In the genomic region with DNA sequence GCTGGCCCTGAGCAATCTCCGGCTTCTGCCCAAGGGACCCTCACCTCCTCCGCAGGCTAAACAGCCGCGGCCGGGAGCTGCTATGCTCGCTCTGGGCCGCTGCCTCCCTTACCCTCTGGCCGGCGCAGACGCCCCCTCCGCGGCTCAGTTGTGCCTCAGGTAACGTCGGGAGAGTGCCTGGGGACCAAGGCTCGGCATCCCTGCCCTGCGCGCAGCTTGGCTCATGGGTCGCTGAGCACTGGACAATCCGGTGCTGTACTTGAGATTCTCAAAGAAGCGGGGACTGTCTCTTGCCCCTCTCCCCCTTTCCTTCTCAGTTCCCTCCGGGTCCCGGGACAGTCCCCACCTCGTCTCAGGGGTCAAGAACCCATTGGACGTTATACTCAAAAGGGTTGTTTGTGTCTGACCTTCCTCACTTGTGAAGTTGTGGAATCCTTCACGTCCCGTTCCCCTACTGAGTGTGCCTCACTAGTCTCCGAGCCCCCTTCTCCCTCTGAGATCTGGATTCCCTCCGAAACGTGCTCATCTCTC, we compare ENCODE assay signal across 7 mouse cellular contexts. TPM values are rescaled to one million over a fixed set of nuclear protein-coding genes. Genes with fewer than 3 reads are reported as not detected.
DNase-seq lines count a peak whose midpoint lies in the region; ATAC-seq and TF ChIP-seq lines count a peak whose summit lies in the region.

No protein-coding gene starts in this region.

- TF ChIP-seq EP300 in lung, postnatal 0 days (IDR thresholded peaks at IDR 0.05): no peak

- no peak for DNase-seq in lung, postnatal 0 days (ENCODE audit: low spot score)
- no peak for DNase-seq in lung, adult 18-20 months
- no peak for DNase-seq in limb, embryonic 11.5 days (ENCODE audit: low spot score)
- no peak for DNase-seq in left cerebral cortex, postnatal 14 days (ENCODE audit: low spot score in 2 of 2)
- no peak for DNase-seq in cerebellum, adult 18-20 months

- no peaks in the 10 kb centered on the region for H3K9me3 ChIP-seq in lung, postnatal 0 days (ENCODE audit: low read length)
- H3K9me3 ChIP-seq in limb, embryonic 11.5 days (ENCODE audit: control insufficient read depth, low read length): no peaks in the 10 kb centered on the region

- no peak for TF ChIP-seq POLR2A in small intestine, adult 2 months (IDR thresholded peaks at IDR 0.05; ENCODE audit: low read depth, low read length)

- H3K9ac ChIP-seq in lung, postnatal 0 days (replicated peaks; ENCODE audit: low read depth): peak overlapping the region; percentile 65
- peak overlapping the region; percentile 81 for H3K9ac ChIP-seq in limb, embryonic 11.5 days (ENCODE audit: low read length)

- peak overlapping the region; percentile 85 for H3K27ac ChIP-seq in lung, postnatal 0 days (ENCODE audit: low read length)
- H3K27ac ChIP-seq in limb, embryonic 11.5 days (replicated peaks; ENCODE audit: low read depth, low read length): peak overlapping the region; percentile 80
- peak overlapping the region; percentile 77 for H3K27ac ChIP-seq in small intestine, adult 2 months (ENCODE audit: insufficient read depth, low read depth, low read length)

- H3K4me3 ChIP-seq in lung, postnatal 0 days (ENCODE audit: low read depth, low read length): peak overlapping the region; percentile 73
- peak overlapping the region; percentile 76 for H3K4me3 ChIP-seq in limb, embryonic 11.5 days (ENCODE audit: low read depth, low read length)
- peak overlapping the region; percentile 98 for H3K4me3 ChIP-seq in small intestine, adult 2 months (ENCODE audit: low read depth, low read length)

- TF ChIP-seq CTCF in lung, postnatal 0 days (IDR thresholded peaks at IDR 0.05): no peak
- no peak for TF ChIP-seq CTCF in small intestine, adult 2 months (IDR thresholded peaks at IDR 0.05; ENCODE audit: extremely low read depth, insufficient read length, insufficient replicate concordance, low read depth, low read length)

- under 1% methylated on average over 23 of the region's 29 CpGs for WGBS in lung, postnatal 0 days
- WGBS in limb, embryonic 11.5 days: under 1% methylated on average over 29 of the region's 29 CpGs
- WGBS in small intestine, adult 2 months: under 1% methylated on average over 29 of the region's 29 CpGs

- no peaks in the 10 kb centered on the region for H3K4me1 ChIP-seq in lung, postnatal 0 days (ENCODE audit: insufficient read depth, low read depth, low read length)
- no peaks in the 10 kb centered on the region for H3K4me1 ChIP-seq in limb, embryonic 11.5 days (ENCODE audit: control insufficient read depth, insufficient read depth, low read length)
- H3K4me1 ChIP-seq in small intestine, adult 2 months (ENCODE audit: control insufficient read depth, insufficient read depth, insufficient read length, low read length): peaks cover 6% of the 10 kb centered on the region; the same call in 1 of the 2 replicates

- intact Hi-C loops in left cerebral cortex, postnatal 14 days (cut with DNase I): loop anchor here (5.0 kb wide), 1 partner anchor 266 kb away; no protein-coding TSS in a partner anchor

- ATAC-seq in lung, postnatal 0 days: no peak
- peak; percentile 26 for ATAC-seq in erythroid progenitor cell, adult 5-6 weeks (replicated peaks; ENCODE audit: low FRiP score, poor library complexity, severe bottlenecking)
- no peak for ATAC-seq in limb, embryonic 11.5 days (ENCODE audit: insufficient number of reproducible peaks, low FRiP score, low TSS enrichment, low read depth)

- H3K4me2 ChIP-seq in lung, postnatal 0 days (replicated peaks; ENCODE audit: low read depth, low read length): peak overlapping the region; percentile 84
- H3K4me2 ChIP-seq in limb, embryonic 11.5 days (ENCODE audit: low read depth, severe bottlenecking): peak overlapping the region; percentile 76

- no peaks in the 10 kb centered on the region for H3K36me3 ChIP-seq in lung, postnatal 0 days (ENCODE audit: insufficient read depth, low read length)
- H3K36me3 ChIP-seq in limb, embryonic 11.5 days (ENCODE audit: control insufficient read depth, insufficient read depth, low read length): peaks cover under 1% of the 10 kb centered on the region; the same call in 1 of the 2 replicates
- peaks cover 1% of the 10 kb centered on the region; the same call in 1 of the 2 replicates for H3K36me3 ChIP-seq in small intestine, adult 2 months (ENCODE audit: control insufficient read depth, insufficient read depth, low read length)

- H3K27me3 ChIP-seq in lung, postnatal 0 days (replicated peaks; ENCODE audit: insufficient read depth, low read length): no peaks in the 10 kb centered on the region
- H3K27me3 ChIP-seq in limb, embryonic 11.5 days (ENCODE audit: control insufficient read depth, insufficient read depth, low read length): no peaks in the 10 kb centered on the region
- H3K27me3 ChIP-seq in small intestine, adult 2 months (ENCODE audit: control insufficient read depth, insufficient read depth, low read length): no peaks in the 10 kb centered on the region

RNA-seq across cellular contexts. Expression of gene Tesk2, which starts 0.4 kb away (rescaled TPM):
- 4.0 and 4.3 TPM in 2 replicates for polyA plus RNA-seq in lung, postnatal 0 days (2015; fragmentation: Nextera tagmentation; extraction: Ambion mirVana)
- 5.0 and 17.2 TPM in 2 replicates for total RNA-seq in erythroid progenitor cell, adult 5-6 weeks (2015; ENCODE audit: low replicate concordance)
- total RNA-seq in erythroid progenitor cell, adult 5-6 weeks (2017; ENCODE audit: low replicate concordance): 2.8 and 3.6 TPM in 2 replicates
- polyA plus RNA-seq in limb, embryonic 11.5 days (2014; fragmentation: Nextera tagmentation; extraction: Ambion mirVana): 12.3 and 12.5 TPM in 2 replicates
- 5.5 and 25.6 TPM in 2 replicates for polyA plus RNA-seq in small intestine, adult 2 months (2012; rRNA removed)
- 1 to 10 TPM; 4.1 to 4.8 TPM for total RNA-seq in left cerebral cortex, postnatal 14 days (2021)

RNA-seq across cellular contexts. Expression of gene Ccdc163, which starts 12.9 kb away (rescaled TPM):
- polyA plus RNA-seq in lung, postnatal 0 days (2015; fragmentation: Nextera tagmentation; extraction: Ambion mirVana): 17.3 and 21.9 TPM in 2 replicates
- 61.2 and 127 TPM in 2 replicates for total RNA-seq in erythroid progenitor cell, adult 5-6 weeks (2015; ENCODE audit: low replicate concordance)
- total RNA-seq in erythroid progenitor cell, adult 5-6 weeks (2017; ENCODE audit: low replicate concordance): 11.7 and 21.4 TPM in 2 replicates
- polyA plus RNA-seq in limb, embryonic 11.5 days (2014; fragmentation: Nextera tagmentation; extraction: Ambion mirVana): 34.4 and 36.4 TPM in 2 replicates
- 5.0 and 8.9 TPM in 2 replicates for polyA plus RNA-seq in small intestine, adult 2 months (2012; rRNA removed)
- total RNA-seq in left cerebral cortex, postnatal 14 days (2021): 1 to 10 TPM; 3.3 to 5.2 TPM

RNA-seq across cellular contexts. Expression of gene Mmachc, which starts 13.0 kb away (rescaled TPM):
- polyA plus RNA-seq in lung, postnatal 0 days (2015; fragmentation: Nextera tagmentation; extraction: Ambion mirVana): 6.9 and 7.1 TPM in 2 replicates
- 2.9 and 12.6 TPM in 2 replicates for total RNA-seq in erythroid progenitor cell, adult 5-6 weeks (2015; ENCODE audit: low replicate concordance)
- total RNA-seq in erythroid progenitor cell, adult 5-6 weeks (2017; ENCODE audit: low replicate concordance): 1.5 and 3.6 TPM in 2 replicates
- polyA plus RNA-seq in limb, embryonic 11.5 days (2014; fragmentation: Nextera tagmentation; extraction: Ambion mirVana): 24.0 and 27.7 TPM in 2 replicates
- 2.0 and 2.1 TPM in 2 replicates for polyA plus RNA-seq in small intestine, adult 2 months (2012; rRNA removed)
- total RNA-seq in left cerebral cortex, postnatal 14 days (2021): 10 to 100 TPM; 14.6 to 17.0 TPM

RNA-seq across cellular contexts. Expression of gene Prdx1, which starts 35.8 kb away (rescaled TPM):
- 1,065 and 1,091 TPM in 2 replicates for polyA plus RNA-seq in lung, postnatal 0 days (2015; fragmentation: Nextera tagmentation; extraction: Ambion mirVana)
- total RNA-seq in erythroid progenitor cell, adult 5-6 weeks (2015; ENCODE audit: low replicate concordance): 99.3 and 104 TPM in 2 replicates
- 39.4 and 52.6 TPM in 2 replicates for total RNA-seq in erythroid progenitor cell, adult 5-6 weeks (2017; ENCODE audit: low replicate concordance)
- 1,258 and 1,286 TPM in 2 replicates for polyA plus RNA-seq in limb, embryonic 11.5 days (2014; fragmentation: Nextera tagmentation; extraction: Ambion mirVana)
- polyA plus RNA-seq in small intestine, adult 2 months (2012; rRNA removed): 40.5 and 74.0 TPM in 2 replicates
- 100 to 1,000 TPM; 163 to 170 TPM for total RNA-seq in left cerebral cortex, postnatal 14 days (2021)
